Mouse (Mus musculus): ENCODE data around the gene Stat5a. TPM values are rescaled to one million over a fixed set of nuclear protein-coding genes. Genes with fewer than 3 reads are reported as not detected.

Gene Stat5a
- polyA plus RNA-seq, 1 experiment from 2014 or later = 4.0 TPM

DNA sequence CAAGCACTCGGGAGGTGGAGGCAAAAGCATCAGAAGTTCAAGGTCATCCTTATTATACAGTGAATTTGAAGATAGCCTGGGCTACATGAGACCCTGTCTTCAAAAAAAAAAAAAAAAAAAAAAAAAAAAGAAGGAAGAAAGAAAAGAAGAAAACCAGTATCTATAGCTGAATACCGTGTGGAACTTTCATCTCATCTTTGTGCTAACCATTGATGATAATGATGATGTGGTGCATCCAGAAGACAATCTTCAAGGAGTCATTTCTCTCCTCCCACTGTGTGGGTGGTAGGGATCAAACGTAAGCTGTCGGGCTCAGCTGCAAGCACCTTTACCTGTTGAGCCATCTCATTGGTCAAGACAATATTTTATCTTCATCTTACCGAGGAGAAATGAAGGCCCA lies 58.9 kb downstream of the Stat5a start:
- H3K27me3 ChIP-seq = no peaks in the 10 kb centered on the region
- ATAC-seq (ENCODE audit: insufficient number of reproducible peaks, insufficient read depth, low FRiP score, low TSS enrichment, low read depth) = no peak
- H3K36me3 ChIP-seq = peaks cover 14% of the 10 kb centered on the region; the same call in 1 of the 2 replicates
- H3K9me3 ChIP-seq = peaks cover 4% of the 10 kb centered on the region; the same call in 1 of the 2 replicates
- no peak overlapping the region for H3K27ac ChIP-seq
- H3K4me1 ChIP-seq (replicated peaks) = no peaks in the 10 kb centered on the region
- no peak overlapping the region for H3K9ac ChIP-seq (replicated peaks)
- H3K4me2 ChIP-seq = no peak overlapping the region
- 91% methylated on average over 5 of the region's 5 CpGs for WGBS
- H3K4me3 ChIP-seq (replicated peaks) = no peak overlapping the region

GRCm38 (mm10) chr11:100920887-100921624 lies 61.9 kb downstream of the Stat5a start:
- 87% methylated on average over 4 of the region's 4 CpGs for WGBS

GRCm38 (mm10) chr11:100924386-100924919 lies 65.3 kb downstream of the Stat5a start:
- no peaks in the 10 kb centered on the region for H3K36me3 ChIP-seq
- H3K27me3 ChIP-seq = no peaks in the 10 kb centered on the region
- no peaks in the 10 kb centered on the region for H3K4me1 ChIP-seq (replicated peaks)
- H3K4me3 ChIP-seq (replicated peaks) = no peak overlapping the region
- no peak overlapping the region for H3K9ac ChIP-seq (replicated peaks)
- H3K9me3 ChIP-seq = no peaks in the 10 kb centered on the region
- no peak overlapping the region for H3K27ac ChIP-seq
- H3K4me2 ChIP-seq = no peak overlapping the region
- ATAC-seq (ENCODE audit: insufficient number of reproducible peaks, insufficient read depth, low FRiP score, low TSS enrichment, low read depth) = no peak
- 92% methylated on average over 1 of the region's 1 CpGs for WGBS

More at GRCm38 (mm10) chr11:100920887-100921624, 61.9 kb downstream of the Stat5a start:
- H3K9ac ChIP-seq (replicated peaks) = no peak overlapping the region
- no peak overlapping the region for H3K4me2 ChIP-seq
- no peaks in the 10 kb centered on the region for H3K9me3 ChIP-seq
- peaks cover 5% of the 10 kb centered on the region; the same call in 1 of the 2 replicates for H3K36me3 ChIP-seq
- no peak overlapping the region for H3K4me3 ChIP-seq (replicated peaks)
- H3K4me1 ChIP-seq (replicated peaks) = no peaks in the 10 kb centered on the region
- no peak for ATAC-seq (ENCODE audit: insufficient number of reproducible peaks, insufficient read depth, low FRiP score, low TSS enrichment, low read depth)
- no peaks in the 10 kb centered on the region for H3K27me3 ChIP-seq
- no peak overlapping the region for H3K27ac ChIP-seq

DNA sequence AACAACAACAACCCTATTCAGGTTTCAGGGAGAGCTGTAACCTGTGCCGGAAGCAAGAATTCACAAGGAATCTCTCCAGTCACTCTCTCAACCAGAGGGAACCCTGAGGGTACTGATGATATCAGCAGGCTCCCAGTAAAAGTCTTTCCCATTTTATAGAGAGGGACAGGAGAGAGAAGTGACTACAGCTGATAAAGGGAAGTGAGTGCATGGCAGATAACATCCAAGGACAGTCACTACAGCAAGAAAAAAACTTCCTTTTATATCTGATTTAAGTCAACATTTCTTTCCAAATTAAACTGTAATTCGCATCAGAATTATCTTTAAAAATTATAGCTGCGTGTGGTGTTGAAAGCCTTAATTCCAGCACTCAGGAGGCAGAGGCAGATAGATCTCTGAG lies 68.2 kb downstream of the Stat5a start:
- H3K27ac ChIP-seq = no peak overlapping the region
- ATAC-seq (ENCODE audit: insufficient number of reproducible peaks, insufficient read depth, low FRiP score, low TSS enrichment, low read depth) = no peak
- peaks cover 11% of the 10 kb centered on the region for H3K4me1 ChIP-seq (replicated peaks)
- no peaks in the 10 kb centered on the region for H3K36me3 ChIP-seq
- no peaks in the 10 kb centered on the region for H3K27me3 ChIP-seq
- no peak overlapping the region for H3K4me3 ChIP-seq (replicated peaks)
- WGBS = 79% methylated on average over 3 of the region's 3 CpGs
- H3K9ac ChIP-seq (replicated peaks) = no peak overlapping the region
- no peak overlapping the region for H3K4me2 ChIP-seq
- H3K9me3 ChIP-seq = no peaks in the 10 kb centered on the region

GRCm38 (mm10) chr11:100930611-100931010 lies 71.5 kb downstream of the Stat5a start:
- peaks cover 6% of the 10 kb centered on the region; the same call in 1 of the 2 replicates for H3K36me3 ChIP-seq
- no peaks in the 10 kb centered on the region for H3K9me3 ChIP-seq
- no peak overlapping the region for H3K4me2 ChIP-seq
- 89% methylated on average over 7 of the region's 7 CpGs for WGBS
- H3K9ac ChIP-seq (replicated peaks) = no peak overlapping the region
- no peaks in the 10 kb centered on the region for H3K27me3 ChIP-seq
- no peak overlapping the region for H3K27ac ChIP-seq
- no peak for ATAC-seq (ENCODE audit: insufficient number of reproducible peaks, insufficient read depth, low FRiP score, low TSS enrichment, low read depth)
- no peak overlapping the region for H3K4me3 ChIP-seq (replicated peaks)
- H3K4me1 ChIP-seq (replicated peaks) = peaks cover 11% of the 10 kb centered on the region

DNA sequence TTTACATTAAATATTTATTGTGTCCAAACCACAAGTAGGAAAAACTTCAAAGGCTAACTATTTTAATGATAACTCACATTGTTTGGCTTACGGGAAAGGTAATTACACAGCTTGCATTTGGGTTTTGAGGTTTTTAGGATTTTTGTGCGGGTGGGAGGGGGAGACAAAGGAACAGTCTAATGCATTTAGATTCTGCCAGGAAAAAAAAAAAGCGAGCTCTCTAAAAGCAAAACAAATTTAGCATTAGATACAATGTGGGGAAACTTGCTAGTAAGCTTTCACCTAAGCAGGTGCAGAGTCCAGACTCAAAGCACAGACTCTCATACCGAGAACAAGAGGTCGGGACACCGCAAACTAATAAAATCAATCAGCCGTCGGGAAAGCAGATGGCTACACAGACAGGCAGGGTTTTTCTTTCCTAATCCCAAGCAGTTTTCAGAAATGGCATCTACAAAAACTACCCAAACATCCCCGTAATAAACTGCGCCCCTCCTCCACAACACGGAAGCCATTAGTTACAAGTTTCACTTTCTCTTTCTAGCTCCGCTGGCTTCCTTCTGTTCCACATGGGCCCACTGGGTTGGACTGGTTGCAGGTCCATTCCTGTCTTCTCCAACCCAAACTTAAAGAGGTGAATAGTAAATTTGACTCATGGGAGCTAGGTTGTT lies 72.2 kb downstream of the Stat5a start:
- 42% methylated on average over 12 of the region's 12 CpGs for WGBS
- no peak for ATAC-seq (ENCODE audit: insufficient number of reproducible peaks, insufficient read depth, low FRiP score, low TSS enrichment, low read depth)
- peak overlapping the region; percentile 21 for H3K4me3 ChIP-seq (replicated peaks)
- peaks cover 11% of the 10 kb centered on the region for H3K4me1 ChIP-seq (replicated peaks)
- no peak overlapping the region for H3K9ac ChIP-seq (replicated peaks)
- no peak overlapping the region for H3K27ac ChIP-seq
- no peaks in the 10 kb centered on the region for H3K27me3 ChIP-seq
- H3K4me2 ChIP-seq = peak overlapping the region; percentile 41
- H3K9me3 ChIP-seq = no peaks in the 10 kb centered on the region
- H3K36me3 ChIP-seq = peaks cover 6% of the 10 kb centered on the region; the same call in 1 of the 2 replicates

Other genes starting within 250 kb of the Stat5a start
- gene Nkiras2, start 240.1 kb upstream of the Stat5a start, polyA plus RNA-seq (2016; fragmentation: Nextera tagmentation; extraction: Ambion mirVana) = 79.9 and 80.4 TPM in 2 replicates
- gene Dnajc7, start 239.2 kb upstream of the Stat5a start, polyA plus RNA-seq (2016; fragmentation: Nextera tagmentation; extraction: Ambion mirVana) = 282 and 288 TPM in 2 replicates
- 0.70 and 0.74 TPM in 2 replicates for gene Zfp385c, start 166.9 kb upstream of the Stat5a start, polyA plus RNA-seq (2016; fragmentation: Nextera tagmentation; extraction: Ambion mirVana)
- 3.3 and 3.8 TPM in 2 replicates for gene Dhx58, start 155.1 kb upstream of the Stat5a start, polyA plus RNA-seq (2016; fragmentation: Nextera tagmentation; extraction: Ambion mirVana)
- 64.0 and 65.8 TPM in 2 replicates for gene Kat2a, start 146.9 kb upstream of the Stat5a start, polyA plus RNA-seq (2016; fragmentation: Nextera tagmentation; extraction: Ambion mirVana)
- 0.47 TPM in 1 of 2 replicates, not detected in the other for gene Hspb9, start 145.5 kb upstream of the Stat5a start, polyA plus RNA-seq (2016; fragmentation: Nextera tagmentation; extraction: Ambion mirVana)
- 14.3 and 24.3 TPM in 2 replicates for gene Rab5c, start 121.1 kb upstream of the Stat5a start, polyA plus RNA-seq (2016; fragmentation: Nextera tagmentation; extraction: Ambion mirVana)
- gene Kcnh4, start 99.4 kb upstream of the Stat5a start, polyA plus RNA-seq (2016; fragmentation: Nextera tagmentation; extraction: Ambion mirVana) = not detected in 2 replicates
- not detected in 2 replicates for gene Hcrt, start 96.4 kb upstream of the Stat5a start, polyA plus RNA-seq (2016; fragmentation: Nextera tagmentation; extraction: Ambion mirVana)
- 5.4 and 6.8 TPM in 2 replicates for gene Ghdc, start 88.4 kb upstream of the Stat5a start, polyA plus RNA-seq (2016; fragmentation: Nextera tagmentation; extraction: Ambion mirVana)
- gene Stat5b, start 8.6 kb upstream of the Stat5a start, polyA plus RNA-seq (2016; fragmentation: Nextera tagmentation; extraction: Ambion mirVana) = 20.4 and 20.6 TPM in 2 replicates
- gene Stat3, start 80.2 kb downstream of the Stat5a start, polyA plus RNA-seq (2016; fragmentation: Nextera tagmentation; extraction: Ambion mirVana) = 40.5 and 40.8 TPM in 2 replicates
- gene Cavin1, start 111.5 kb downstream of the Stat5a start, polyA plus RNA-seq (2016; fragmentation: Nextera tagmentation; extraction: Ambion mirVana) = 38.4 and 48.2 TPM in 2 replicates
- 26.9 and 29.4 TPM in 2 replicates for gene Atp6v0a1, start 150.1 kb downstream of the Stat5a start, polyA plus RNA-seq (2016; fragmentation: Nextera tagmentation; extraction: Ambion mirVana)
- 8.0 and 8.1 TPM in 2 replicates for gene Naglu, start 210.7 kb downstream of the Stat5a start, polyA plus RNA-seq (2016; fragmentation: Nextera tagmentation; extraction: Ambion mirVana)
- gene Hsd17b1, start 219.1 kb downstream of the Stat5a start, polyA plus RNA-seq (2016; fragmentation: Nextera tagmentation; extraction: Ambion mirVana) = not detected in 2 replicates
- 43.6 and 46.5 TPM in 2 replicates for gene Coasy, start 223.2 kb downstream of the Stat5a start, polyA plus RNA-seq (2016; fragmentation: Nextera tagmentation; extraction: Ambion mirVana)
- 40.4 and 43.1 TPM in 2 replicates for gene Mlx, start 227.9 kb downstream of the Stat5a start, polyA plus RNA-seq (2016; fragmentation: Nextera tagmentation; extraction: Ambion mirVana)
- gene Psmc3ip, start 236.1 kb downstream of the Stat5a start, polyA plus RNA-seq (2016; fragmentation: Nextera tagmentation; extraction: Ambion mirVana) = 54.3 and 55.7 TPM in 2 replicates

All from limb, embryonic 12.5 days (tissue).